Mouse (Mus musculus): ENCODE data around the gene Ttll13. TPM values are rescaled to one million over a fixed set of nuclear protein-coding genes. Genes with fewer than 3 reads are reported as not detected.

Gene Ttll13
- polyA plus RNA-seq, 1 experiment from 2014 or later: 1.0 TPM

- H3K4me1 ChIP-seq (replicated peaks; ENCODE audit: insufficient read depth, low read length): no peaks in the 10 kb centered on the region
- no peaks in the 10 kb centered on the region for H3K9me3 ChIP-seq (replicated peaks; ENCODE audit: low read length)
- H3K9ac ChIP-seq (ENCODE audit: low read depth, low read length): no peak overlapping the region
- no peak overlapping the region for H3K27ac ChIP-seq
- DNase-seq (ENCODE audit: low spot score) (no peak), ATAC-seq (replicated peaks; ENCODE audit: low FRiP score, low read depth) (no peak)
- H3K4me3 ChIP-seq (replicated peaks; ENCODE audit: low read depth, low read length): no peak overlapping the region
- H3K27me3 ChIP-seq (ENCODE audit: insufficient read depth, low read length): no peaks in the 10 kb centered on the region
- peaks cover 12% of the 10 kb centered on the region for H3K36me3 ChIP-seq (ENCODE audit: insufficient read depth, low read length)
- 91% methylated on average over 6 of the region's 6 CpGs for WGBS
- no peak overlapping the region for H3K4me2 ChIP-seq (ENCODE audit: low read length)
- TF ChIP-seq CTCF (IDR thresholded peaks at IDR 0.05; ENCODE audit: low read depth): no peak
Observed at GRCm38 (mm10) chr7:80296462-80296861, 50.3 kb downstream of the Ttll13 start.

GRCm38 (mm10) chr7:80297041-80297440, 50.9 kb downstream of the Ttll13 start:
- no peak for TF ChIP-seq CTCF (IDR thresholded peaks at IDR 0.05; ENCODE audit: low read depth)
- Histone ChIP-seq H3K27me3 (ENCODE audit: insufficient read depth, low read length) (no peaks in the 10 kb centered on the region), H3K4me1 (replicated peaks; ENCODE audit: insufficient read depth, low read length) (no peaks in the 10 kb centered on the region), H3K9ac (ENCODE audit: low read depth, low read length) (no peak overlapping the region), H3K4me2 (ENCODE audit: low read length) (no peak overlapping the region), H3K4me3 (replicated peaks; ENCODE audit: low read depth, low read length) (no peak overlapping the region), H3K36me3 (ENCODE audit: insufficient read depth, low read length) (peaks cover 17% of the 10 kb centered on the region), H3K9me3 (replicated peaks; ENCODE audit: low read length) (no peaks in the 10 kb centered on the region), H3K27ac (no peak overlapping the region)
- ATAC-seq (replicated peaks; ENCODE audit: low FRiP score, low read depth) (no peak), DNase-seq (ENCODE audit: low spot score) (no peak)
- 77% methylated on average over 3 of the region's 3 CpGs for WGBS

- H3K4me3 ChIP-seq (replicated peaks; ENCODE audit: low read depth, low read length): no peak overlapping the region
- H3K9ac ChIP-seq (ENCODE audit: low read depth, low read length): no peak overlapping the region
- H3K27me3 ChIP-seq (ENCODE audit: insufficient read depth, low read length): no peaks in the 10 kb centered on the region
- H3K4me2 ChIP-seq (ENCODE audit: low read length): no peak overlapping the region
- ATAC-seq (replicated peaks; ENCODE audit: low FRiP score, low read depth): no peak
- no peak overlapping the region for H3K27ac ChIP-seq
- TF ChIP-seq CTCF (IDR thresholded peaks at IDR 0.05; ENCODE audit: low read depth): no peak
- H3K9me3 ChIP-seq (replicated peaks; ENCODE audit: low read length): no peaks in the 10 kb centered on the region
- DNase-seq (ENCODE audit: low spot score): no peak
- peaks cover 25% of the 10 kb centered on the region for H3K36me3 ChIP-seq (ENCODE audit: insufficient read depth, low read length)
- H3K4me1 ChIP-seq (replicated peaks; ENCODE audit: insufficient read depth, low read length): no peaks in the 10 kb centered on the region
- WGBS: 91% methylated on average over 4 of the region's 4 CpGs
Observed at GRCm38 (mm10) chr7:80298754-80299153, 52.6 kb downstream of the Ttll13 start.

- Histone ChIP-seq H3K36me3 (ENCODE audit: insufficient read depth, low read length) (peaks cover 30% of the 10 kb centered on the region), H3K27me3 (ENCODE audit: insufficient read depth, low read length) (no peaks in the 10 kb centered on the region), H3K27ac (no peak overlapping the region)
Observed at GRCm38 (mm10) chr7:80299568-80299967, 53.4 kb downstream of the Ttll13 start.

GRCm38 (mm10) chr7:80301522-80301921, 55.3 kb downstream of the Ttll13 start:
- DNase-seq (ENCODE audit: low spot score) (no peak), ATAC-seq (replicated peaks; ENCODE audit: low FRiP score, low read depth) (no peak)
- peak; percentile 28; the same call in 1 of the 2 replicates for TF ChIP-seq CTCF (IDR thresholded peaks at IDR 0.05; ENCODE audit: low read depth)
- peaks cover 30% of the 10 kb centered on the region for H3K36me3 ChIP-seq (ENCODE audit: insufficient read depth, low read length)
- no peaks in the 10 kb centered on the region for H3K4me1 ChIP-seq (replicated peaks; ENCODE audit: insufficient read depth, low read length)
- no peak overlapping the region for H3K4me2 ChIP-seq (ENCODE audit: low read length)
- no peak overlapping the region for H3K4me3 ChIP-seq (replicated peaks; ENCODE audit: low read depth, low read length)
- H3K9ac ChIP-seq (ENCODE audit: low read depth, low read length): no peak overlapping the region
- WGBS: 87% methylated on average over 2 of the region's 2 CpGs
- no peaks in the 10 kb centered on the region for H3K27me3 ChIP-seq (ENCODE audit: insufficient read depth, low read length)
- no peak overlapping the region for H3K27ac ChIP-seq
- no peaks in the 10 kb centered on the region for H3K9me3 ChIP-seq (replicated peaks; ENCODE audit: low read length)

More at GRCm38 (mm10) chr7:80299568-80299967, 53.4 kb downstream of the Ttll13 start:
- DNase-seq (ENCODE audit: low spot score) (no peak), ATAC-seq (replicated peaks; ENCODE audit: low FRiP score, low read depth) (no peak)
- H3K4me2 ChIP-seq (ENCODE audit: low read length): no peak overlapping the region
- TF ChIP-seq CTCF (IDR thresholded peaks at IDR 0.05; ENCODE audit: low read depth): no peak
- H3K9me3 ChIP-seq (replicated peaks; ENCODE audit: low read length): no peaks in the 10 kb centered on the region
- no peak overlapping the region for H3K9ac ChIP-seq (ENCODE audit: low read depth, low read length)
- H3K4me3 ChIP-seq (replicated peaks; ENCODE audit: low read depth, low read length): no peak overlapping the region
- 86% methylated on average over 3 of the region's 3 CpGs for WGBS
- H3K4me1 ChIP-seq (replicated peaks; ENCODE audit: insufficient read depth, low read length): no peaks in the 10 kb centered on the region

- Histone ChIP-seq H3K4me1 (replicated peaks; ENCODE audit: insufficient read depth, low read length) (no peaks in the 10 kb centered on the region), H3K9ac (ENCODE audit: low read depth, low read length) (no peak overlapping the region), H3K27ac (no peak overlapping the region), H3K9me3 (replicated peaks; ENCODE audit: low read length) (no peaks in the 10 kb centered on the region), H3K36me3 (ENCODE audit: insufficient read depth, low read length) (peaks cover 45% of the 10 kb centered on the region), H3K27me3 (ENCODE audit: insufficient read depth, low read length) (no peaks in the 10 kb centered on the region), H3K4me3 (replicated peaks; ENCODE audit: low read depth, low read length) (no peak overlapping the region), H3K4me2 (ENCODE audit: low read length) (no peak overlapping the region)
- ATAC-seq (replicated peaks; ENCODE audit: low FRiP score, low read depth): no peak
- no peak for DNase-seq (ENCODE audit: low spot score)
- peak; percentile 47 for TF ChIP-seq CTCF (IDR thresholded peaks at IDR 0.05; ENCODE audit: low read depth)
- 84% methylated on average over 3 of the region's 3 CpGs for WGBS
Observed at GRCm38 (mm10) chr7:80307766-80308165, 61.6 kb downstream of the Ttll13 start.

Other genes starting within 250 kb of the Ttll13 start
- 14.8 and 15.3 TPM in 2 replicates for gene Zfp710, start 221.6 kb upstream of the Ttll13 start, polyA plus RNA-seq (2015; fragmentation: Nextera tagmentation; extraction: Ambion mirVana)
- gene Idh2, start 131.0 kb upstream of the Ttll13 start, polyA plus RNA-seq (2015; fragmentation: Nextera tagmentation; extraction: Ambion mirVana): 630 and 689 TPM in 2 replicates
- 20.7 and 21.2 TPM in 2 replicates for gene Sema4b, start 59.5 kb upstream of the Ttll13 start, polyA plus RNA-seq (2015; fragmentation: Nextera tagmentation; extraction: Ambion mirVana)
- 165 and 188 TPM in 2 replicates for gene Cib1, start 13.6 kb upstream of the Ttll13 start, polyA plus RNA-seq (2015; fragmentation: Nextera tagmentation; extraction: Ambion mirVana)
- 2.1 and 2.9 TPM in 2 replicates for gene Gdpgp1, start 13.5 kb upstream of the Ttll13 start, polyA plus RNA-seq (2015; fragmentation: Nextera tagmentation; extraction: Ambion mirVana)
- 48.9 and 50.6 TPM in 2 replicates for gene Ngrn, start 14.8 kb downstream of the Ttll13 start, polyA plus RNA-seq (2015; fragmentation: Nextera tagmentation; extraction: Ambion mirVana)
- gene Vps33b, start 23.3 kb downstream of the Ttll13 start, polyA plus RNA-seq (2015; fragmentation: Nextera tagmentation; extraction: Ambion mirVana): 4.9 and 5.7 TPM in 2 replicates
- 53.8 and 59.6 TPM in 2 replicates for gene Prc1, start 48.1 kb downstream of the Ttll13 start, polyA plus RNA-seq (2015; fragmentation: Nextera tagmentation; extraction: Ambion mirVana)
- gene Rccd1, start 78.1 kb downstream of the Ttll13 start, polyA plus RNA-seq (2015; fragmentation: Nextera tagmentation; extraction: Ambion mirVana): 3.7 and 4.3 TPM in 2 replicates
- gene Unc45a, start 94.6 kb downstream of the Ttll13 start, polyA plus RNA-seq (2015; fragmentation: Nextera tagmentation; extraction: Ambion mirVana): 28.2 and 29.7 TPM in 2 replicates
- gene Hddc3, start 96.7 kb downstream of the Ttll13 start, polyA plus RNA-seq (2015; fragmentation: Nextera tagmentation; extraction: Ambion mirVana): 20.2 and 21.5 TPM in 2 replicates
- gene Man2a2, start 125.0 kb downstream of the Ttll13 start, polyA plus RNA-seq (2015; fragmentation: Nextera tagmentation; extraction: Ambion mirVana): 7.3 and 8.8 TPM in 2 replicates
- 12.4 and 12.5 TPM in 2 replicates for gene Fes, start 141.6 kb downstream of the Ttll13 start, polyA plus RNA-seq (2015; fragmentation: Nextera tagmentation; extraction: Ambion mirVana)
- gene Furin, start 159.1 kb downstream of the Ttll13 start, polyA plus RNA-seq (2015; fragmentation: Nextera tagmentation; extraction: Ambion mirVana): 20.8 and 22.9 TPM in 2 replicates

Data from kidney, postnatal 0 days (tissue).